Mouse (Mus musculus) hindbrain, postnatal 0 days (tissue): ENCODE measurements around the gene Cntn4. TPM values are rescaled to one million over a fixed set of nuclear protein-coding genes. Genes with fewer than 3 reads are reported as not detected.
A peak's percentile ranks its signal among the peaks of the same experiment; 100 is the strongest.

Experiments used
- ATAC-seq: fragments of 200-750 bp; cut with Nextera tagmentation; 2 replicates; pipeline ENCODE4 v1.8.0; 2017; ENCODE audit warnings: mild to moderate bottlenecking, moderate TSS enrichment, moderate library complexity
- DNase-seq: peaks from one replicate; pipeline ENCODE4 v3.0.0-alpha.2; 2015; ENCODE audit warnings: low spot score
- H3K27ac ChIP-seq: fragments of 300-500 bp; sonication (generic); 2 replicates; pipeline ENCODE4 v1.5.1; 2014; ENCODE audit warnings: mild to moderate bottlenecking
- H3K27me3 ChIP-seq: fragments of 300-500 bp; sonication (generic); 2 replicates; pipeline ENCODE4 v1.6.1; 2014; ENCODE audit warnings: low read length, mixed read lengths; ENCODE audit not compliant: insufficient read depth
- H3K36me3 ChIP-seq: fragments of 300-500 bp; sonication (generic); 2 replicates; pipeline ENCODE4 v1.6.1; 2014; ENCODE audit warnings: low read length, mixed read lengths; ENCODE audit not compliant: insufficient read depth
- H3K4me1 ChIP-seq: fragments of 300-500 bp; sonication (generic); 2 replicates; pipeline ENCODE4 v1.6.1; 2014; ENCODE audit warnings: antibody characterized with exemption, low read length, mixed read lengths; ENCODE audit not compliant: insufficient read depth
- H3K4me2 ChIP-seq: fragments of 300-500 bp; sonication (generic); 2 replicates; pipeline ENCODE4 v1.6.1; 2014; ENCODE audit warnings: low read depth, mild to moderate bottlenecking, low read length, moderate library complexity, mixed read lengths
- H3K4me3 ChIP-seq: fragments of 300-500 bp; sonication (generic); 2 replicates; pipeline ENCODE4 v1.5.1; 2014; ENCODE audit warnings: low read length
- H3K9ac ChIP-seq: fragments of 300-500 bp; sonication (generic); replicated peaks from 2 replicates; pipeline ENCODE4 v1.6.1; 2014; ENCODE audit warnings: mild to moderate bottlenecking, low read length, moderate library complexity, mixed read lengths
- H3K9me3 ChIP-seq: fragments of 300-500 bp; sonication (generic); 2 replicates; pipeline ENCODE4 v1.6.1; 2016; ENCODE audit warnings: low read length, mixed read lengths
- CTCF ChIP-seq: IDR thresholded peaks from 2 replicates; pipeline ENCODE4 v1.5.1; 2016; ENCODE audit warnings: antibody characterized with exemption, control low read depth, low read depth
- WGBS: fragments of 180-500 bp; shearing (Covaris S2); extraction: QIAGEN DNeasy Blood & Tissue Kit; methylation state at CpG from one replicate; pipeline ENCODE4 v1.1.7; 2014; 5-methylcytosine and 5-hydroxymethylcytosine counted together
- polyA plus RNA-seq: library from polyadenylated mRNA; unstranded; fragments of >200 nt; fragmentation: Nextera tagmentation; extraction: Ambion mirVana; gene quantifications from 2 replicates; pipeline ENCODE4 v1.2.1, GENCODE M21; 2015
- total RNA-seq: library from RNA; depleted of rRNA; stranded (reverse); fragments of >200 nt; gene quantifications from 2 replicates; pipeline ENCODE4 v1.2.3, GENCODE M21; 2014; rRNA removed

Cntn4 gene
- total RNA-seq (17.3 and 21.5 TPM in 2 replicates), polyA plus RNA-seq (19.8 and 21.5 TPM in 2 replicates)

DNA sequence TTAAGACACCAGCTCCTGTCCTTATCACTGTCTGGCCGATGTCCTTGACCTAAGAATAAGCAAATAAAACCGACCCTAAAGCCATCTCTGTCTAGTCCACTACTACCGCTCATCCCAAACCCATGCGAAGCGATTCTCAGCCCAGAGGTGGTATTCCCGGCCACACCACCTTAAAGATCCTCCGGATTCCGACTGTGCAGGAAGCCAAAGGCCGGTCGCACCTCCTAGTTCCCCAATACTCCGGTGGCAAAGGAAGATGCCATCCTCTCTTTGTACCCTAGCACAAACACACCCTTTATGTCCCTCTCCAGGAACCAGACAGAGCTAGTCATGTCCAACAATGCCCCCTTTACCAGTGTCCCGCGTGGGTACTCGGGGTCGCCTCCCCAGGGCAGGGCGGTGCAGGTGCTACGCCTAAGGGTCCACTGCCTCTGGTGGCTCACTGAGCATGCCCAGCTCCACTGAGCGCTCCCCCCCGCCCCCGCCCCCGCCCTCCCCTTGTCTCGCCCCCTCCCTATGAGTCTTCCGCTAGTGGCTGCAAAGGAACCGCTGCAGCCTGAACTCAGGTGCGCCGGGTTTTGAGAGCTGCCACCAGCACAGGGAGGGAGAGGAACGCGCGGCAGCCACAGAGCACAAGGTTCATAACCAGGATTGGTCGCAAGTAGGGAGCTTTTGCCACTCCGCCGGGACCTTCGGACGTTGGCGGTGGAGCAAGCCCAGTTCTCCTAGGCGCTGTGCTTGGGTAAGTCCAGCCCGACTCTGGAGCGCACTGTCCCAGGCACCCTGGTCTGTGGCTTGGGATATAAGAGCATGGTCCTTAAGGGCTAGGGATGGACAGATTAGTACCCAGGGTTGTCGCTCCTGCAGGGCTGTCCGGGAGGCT, at the start of gene Cntn4:
Cntn4 (plus strand) TSS at position 512 of the 883 bp plus-strand sequence.
- no peaks in the 10 kb centered on the region for H3K4me1 ChIP-seq
- TF ChIP-seq CTCF: peak; percentile 25; the same call in 1 of the 2 replicates
- peak; percentile 92 for ATAC-seq
- H3K36me3 ChIP-seq: no peaks in the 10 kb centered on the region
- H3K4me2 ChIP-seq: peak within 1 kb of the TSS; percentile 74
- peak within 1 kb of the TSS; percentile 65 for H3K27ac ChIP-seq
- WGBS: 2% methylated on average over 40 of the region's 40 CpGs
- peaks cover 4% of the 10 kb centered on the region; the same call in 1 of the 2 replicates for H3K27me3 ChIP-seq
- peak within 1 kb of the TSS; percentile 56 for H3K4me3 ChIP-seq
- H3K9me3 ChIP-seq: no peaks in the 10 kb centered on the region
- DNase-seq: peak; percentile 70
- H3K9ac ChIP-seq: peak within 1 kb of the TSS; percentile 65

DNA sequence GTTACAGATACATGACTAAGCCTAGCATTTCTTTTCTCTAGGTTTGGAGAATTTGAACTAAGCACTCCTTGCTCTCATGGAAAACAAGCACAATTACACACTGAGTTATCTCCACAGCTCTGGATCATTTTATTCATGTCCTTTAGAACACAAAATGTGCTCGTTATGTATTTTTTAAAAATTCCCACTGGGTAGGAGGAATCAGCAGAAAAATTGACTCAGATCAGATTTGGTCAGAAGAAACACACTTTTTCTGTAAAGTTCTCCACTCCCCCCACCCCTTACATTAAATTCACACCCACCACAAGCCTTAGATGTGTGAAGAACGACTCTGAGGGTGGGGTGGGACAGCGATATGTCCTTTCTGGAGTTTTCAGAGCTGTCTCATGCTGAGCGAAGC, 3.2 kb upstream of the Cntn4 start:
- no peak overlapping the region for H3K27ac ChIP-seq
- H3K9ac ChIP-seq: no peak overlapping the region
- H3K27me3 ChIP-seq: peaks cover 4% of the 10 kb centered on the region; the same call in 1 of the 2 replicates
- H3K4me3 ChIP-seq: no peak overlapping the region
- no peaks in the 10 kb centered on the region for H3K9me3 ChIP-seq
- no peak for DNase-seq
- H3K36me3 ChIP-seq: no peaks in the 10 kb centered on the region
- WGBS: 73% methylated on average over 4 of the region's 4 CpGs
- H3K4me1 ChIP-seq: no peaks in the 10 kb centered on the region
- TF ChIP-seq CTCF: no peak
- ATAC-seq: no peak
- no peak overlapping the region for H3K4me2 ChIP-seq

DNA sequence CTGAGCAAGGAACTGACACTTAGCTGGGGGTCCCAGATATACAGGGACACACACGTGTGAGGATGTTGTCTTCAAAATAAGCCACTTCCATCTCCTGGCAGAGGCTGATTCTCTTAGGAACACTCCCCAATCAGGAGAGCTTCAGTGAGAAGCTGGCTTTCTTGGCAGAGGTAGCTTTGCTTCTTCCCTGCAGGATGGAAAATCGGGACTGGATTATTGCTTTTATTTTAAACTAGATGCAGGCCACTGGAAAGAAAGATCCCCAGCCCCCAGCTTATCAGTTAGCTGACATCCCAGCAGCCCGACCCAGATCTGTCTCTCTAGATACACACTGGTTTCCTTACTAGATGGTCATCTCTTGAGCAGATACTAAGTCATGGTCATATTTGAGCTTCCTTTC, 2.4 kb upstream of the Cntn4 start:
- no peak for ATAC-seq
- 36% methylated on average over 3 of the region's 3 CpGs for WGBS
- no peaks in the 10 kb centered on the region for H3K36me3 ChIP-seq

DNA sequence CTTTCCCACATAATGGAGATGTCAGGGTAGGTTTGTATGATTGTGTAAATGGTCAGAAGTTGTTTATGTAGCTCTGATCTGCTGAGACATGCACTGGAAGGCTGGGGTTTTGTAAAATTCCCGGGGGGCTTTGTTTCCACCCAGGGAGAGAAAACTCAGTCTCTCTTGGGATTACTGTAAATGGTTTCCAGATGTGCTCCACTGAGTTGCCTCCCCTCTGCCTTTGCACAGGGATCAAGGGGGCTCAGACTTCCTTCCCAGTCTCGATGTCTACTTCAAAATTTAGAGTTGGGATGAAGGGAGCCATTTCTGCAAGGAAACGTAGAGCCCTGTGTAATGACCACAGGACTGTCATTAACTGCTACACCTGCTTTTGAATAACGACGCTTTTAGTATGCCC, 823 bp upstream of the Cntn4 start:
- Histone ChIP-seq H3K27ac (peak overlapping the region; percentile 65), H3K27me3 (peaks cover 4% of the 10 kb centered on the region; the same call in 1 of the 2 replicates), H3K9me3 (no peaks in the 10 kb centered on the region), H3K9ac (peak overlapping the region; percentile 65; the same call in 1 of the 2 replicates), H3K4me2 (peak overlapping the region; percentile 74), H3K4me3 (peak overlapping the region; percentile 56), H3K36me3 (no peaks in the 10 kb centered on the region), H3K4me1 (no peaks in the 10 kb centered on the region)
- no peak for TF ChIP-seq CTCF
- DNase-seq (no peak), ATAC-seq (no peak)
- WGBS: 31% methylated on average over 5 of the region's 5 CpGs

More for the DNA sequence above, 2.4 kb upstream of the Cntn4 start:
- no peak overlapping the region for H3K4me2 ChIP-seq
- no peak overlapping the region for H3K4me3 ChIP-seq
- DNase-seq: peak; percentile 33
- no peaks in the 10 kb centered on the region for H3K4me1 ChIP-seq
- H3K27me3 ChIP-seq: peaks cover 4% of the 10 kb centered on the region; the same call in 1 of the 2 replicates
- H3K27ac ChIP-seq: no peak overlapping the region
- no peak for TF ChIP-seq CTCF
- H3K9ac ChIP-seq: no peak overlapping the region
- H3K9me3 ChIP-seq: no peaks in the 10 kb centered on the region

DNA sequence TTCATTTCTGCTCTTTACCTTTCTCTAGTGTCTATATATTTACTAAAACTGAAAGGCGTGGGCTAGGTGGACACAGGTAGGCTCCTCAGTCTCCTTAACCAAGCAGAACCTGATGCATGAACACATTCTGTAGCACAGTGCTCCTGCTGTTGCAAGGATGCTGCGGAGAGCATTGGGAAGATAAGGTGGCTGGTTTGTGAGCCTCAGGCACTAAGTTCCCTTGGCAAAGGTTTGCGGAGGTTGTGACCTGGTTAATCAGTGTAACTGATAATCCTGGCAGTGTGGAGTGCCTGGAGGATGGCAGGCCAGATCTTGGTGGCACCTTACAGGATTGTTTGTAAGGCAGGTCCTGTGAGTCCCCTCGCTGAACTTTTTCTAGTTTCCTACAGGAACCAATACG, 1.3 kb downstream of the Cntn4 start:
- peak overlapping the region; percentile 56 for H3K4me3 ChIP-seq
- H3K36me3 ChIP-seq: no peaks in the 10 kb centered on the region
- DNase-seq (no peak), ATAC-seq (no peak)
- H3K9me3 ChIP-seq: no peaks in the 10 kb centered on the region
- peak overlapping the region; percentile 74 for H3K4me2 ChIP-seq
- H3K4me1 ChIP-seq: no peaks in the 10 kb centered on the region
- TF ChIP-seq CTCF: no peak
- H3K9ac ChIP-seq: no peak overlapping the region
- WGBS: 8% methylated on average over 5 of the region's 5 CpGs
- H3K27ac ChIP-seq: no peak overlapping the region
- H3K27me3 ChIP-seq: peaks cover 4% of the 10 kb centered on the region; the same call in 1 of the 2 replicates

DNA sequence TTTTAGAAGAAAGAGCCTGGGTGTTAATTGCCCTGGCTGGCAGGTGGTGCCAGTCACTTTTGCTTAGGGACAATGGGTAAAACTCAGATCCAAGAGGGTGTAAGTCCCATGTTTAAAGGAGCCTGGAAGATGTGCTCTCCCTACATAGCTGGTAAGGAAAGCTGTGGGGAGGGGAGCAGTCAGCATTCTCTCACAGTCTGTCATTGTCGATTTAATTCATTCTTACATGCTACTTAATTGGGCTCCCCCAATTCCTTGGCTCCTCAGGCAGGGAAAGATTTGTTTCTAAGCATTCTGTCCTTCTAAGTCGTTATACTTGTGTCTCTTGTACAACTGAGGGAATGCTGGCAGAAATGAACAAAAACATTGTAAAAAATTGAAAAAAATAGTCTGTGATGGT, 4.0 kb downstream of the Cntn4 start:
- no peak overlapping the region for H3K9ac ChIP-seq
- no peak for ATAC-seq
- no peak for DNase-seq
- no peaks in the 10 kb centered on the region for H3K4me1 ChIP-seq
- no peak overlapping the region for H3K4me3 ChIP-seq
- peaks cover 4% of the 10 kb centered on the region; the same call in 1 of the 2 replicates for H3K27me3 ChIP-seq
- H3K36me3 ChIP-seq: no peaks in the 10 kb centered on the region
- H3K27ac ChIP-seq: no peak overlapping the region
- no peaks in the 10 kb centered on the region for H3K9me3 ChIP-seq
- peak overlapping the region; percentile 10; the same call in 1 of the 2 replicates for H3K4me2 ChIP-seq
- 47% methylated on average over 2 of the region's 2 CpGs for WGBS
- no peak for TF ChIP-seq CTCF

DNA sequence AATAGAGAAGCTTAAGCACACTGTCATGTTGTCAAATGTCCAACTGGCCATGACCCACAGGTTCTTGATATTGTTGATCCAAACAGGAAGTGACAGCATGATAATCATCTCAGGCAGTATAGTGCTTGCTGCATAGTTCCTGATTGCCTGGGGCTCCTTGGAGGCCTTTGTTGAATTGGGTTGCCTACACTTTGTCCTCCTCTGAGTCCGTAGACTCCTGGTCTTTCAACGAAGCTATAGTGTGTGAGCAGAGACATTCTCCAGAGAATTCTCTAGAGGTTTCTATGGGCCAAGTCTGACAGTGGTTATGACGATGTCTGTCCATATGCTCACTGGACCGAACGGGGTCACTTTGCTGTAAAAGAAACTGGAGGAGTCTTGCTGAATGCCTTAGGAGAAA, 5.8 kb downstream of the Cntn4 start:
- DNase-seq: no peak
- Histone ChIP-seq H3K27me3 (peaks cover 4% of the 10 kb centered on the region; the same call in 1 of the 2 replicates), H3K9me3 (no peaks in the 10 kb centered on the region), H3K9ac (no peak overlapping the region), H3K4me3 (no peak overlapping the region), H3K27ac (no peak overlapping the region), H3K36me3 (no peaks in the 10 kb centered on the region), H3K4me2 (no peak overlapping the region), H3K4me1 (no peaks in the 10 kb centered on the region)
- 78% methylated on average over 5 of the region's 5 CpGs for WGBS
- no peak for ATAC-seq
- TF ChIP-seq CTCF: no peak
